Mouse (Mus musculus): ENCODE measurements around the gene Hoxc9. TPM values are rescaled to one million over a fixed set of nuclear protein-coding genes. Genes with fewer than 3 reads are reported as not detected.

The Hoxc9 gene
- total RNA-seq (2021): not detected

DNA sequence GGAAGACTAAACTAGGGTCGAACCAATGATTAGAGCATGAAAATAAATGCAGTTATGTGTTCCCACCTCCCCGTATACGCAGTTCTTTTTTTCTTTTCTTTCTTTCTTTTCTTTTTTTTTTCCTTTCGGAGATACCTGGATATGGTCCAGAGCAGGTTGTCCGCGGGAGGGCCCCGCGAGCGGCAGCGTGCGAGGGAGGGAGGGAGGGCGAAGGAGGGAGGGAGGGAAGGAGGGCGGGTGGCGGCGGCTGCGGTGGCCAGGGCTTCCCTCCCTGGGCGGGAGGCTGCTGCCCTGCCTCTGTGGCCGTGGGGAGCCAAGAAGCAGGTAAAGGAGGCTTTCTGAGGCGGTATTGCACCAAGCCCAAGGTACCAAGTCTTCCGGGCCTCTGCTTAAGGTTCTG lies at the start of gene Hoxc9:
Hoxc9 (plus strand) TSS at position 269 of the 400 bp plus-strand sequence.
- intact Hi-C loops (cut with DNase I): no loop called here
- DNase-seq (ENCODE audit: low spot score in 2 of 2): no peak

DNA sequence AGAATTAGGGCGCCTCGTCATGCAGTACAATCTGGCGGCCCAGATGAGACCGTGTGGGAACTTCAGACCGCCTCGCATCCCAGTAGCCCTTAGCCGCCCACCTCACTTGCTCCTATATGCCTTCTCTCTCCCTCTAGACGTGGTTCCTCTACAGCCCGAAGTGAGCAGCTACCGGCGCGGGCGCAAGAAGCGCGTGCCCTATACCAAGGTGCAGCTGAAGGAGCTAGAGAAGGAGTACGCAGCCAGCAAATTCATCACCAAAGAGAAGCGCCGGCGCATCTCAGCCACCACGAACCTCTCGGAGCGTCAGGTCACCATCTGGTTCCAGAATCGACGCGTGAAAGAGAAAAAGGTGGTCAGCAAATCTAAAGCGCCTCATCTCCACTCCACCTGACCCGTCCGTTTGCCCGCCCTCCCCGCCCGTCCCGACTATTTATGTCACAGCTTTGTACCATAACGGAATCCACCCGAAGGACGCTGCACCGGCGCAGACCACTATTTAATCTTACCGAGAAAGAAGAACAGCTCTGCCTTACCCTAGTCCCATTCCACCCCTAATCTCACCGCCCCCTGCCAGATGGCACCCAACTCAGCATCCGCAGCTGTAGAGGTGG lies 49.1 kb upstream of the Hoxc9 start:
- intact Hi-C loops (cut with DNase I): no loop called here
- DNase-seq (ENCODE audit: low spot score in 2 of 2): no peak

- intact Hi-C loops (cut with DNase I): no loop called here
- DNase-seq (ENCODE audit: low spot score in 2 of 2): no peak
Measured at GRCm38 (mm10) chr15:102931706-102932358, 44.4 kb upstream of the Hoxc9 start.

- intact Hi-C loops (cut with DNase I): no loop called here
- no peak for DNase-seq (ENCODE audit: low spot score in 2 of 2)
Measured at GRCm38 (mm10) chr15:102934438-102934837, 41.8 kb upstream of the Hoxc9 start.

- intact Hi-C loops (cut with DNase I): no loop called here
- DNase-seq (ENCODE audit: low spot score in 2 of 2): no peak
Measured at GRCm38 (mm10) chr15:102934897-102935296, 41.3 kb upstream of the Hoxc9 start.

- DNase-seq (ENCODE audit: low spot score in 2 of 2): no peak
- intact Hi-C loops (cut with DNase I): no loop called here
Measured at GRCm38 (mm10) chr15:102936279-102936972, 39.8 kb upstream of the Hoxc9 start, which contains the start of gene Hoxc12. TSS of gene Hoxc12 (plus strand) at chr15:102936757.

GRCm38 (mm10) chr15:102937036-102937666 lies 39.1 kb upstream of the Hoxc9 start:
- intact Hi-C loops (cut with DNase I): no loop called here
- no peak for DNase-seq (ENCODE audit: low spot score in 2 of 2)

GRCm38 (mm10) chr15:102939256-102940155 lies 36.7 kb upstream of the Hoxc9 start:
- intact Hi-C loops (cut with DNase I): no loop called here
- no peak for DNase-seq (ENCODE audit: low spot score in 2 of 2)

DNA sequence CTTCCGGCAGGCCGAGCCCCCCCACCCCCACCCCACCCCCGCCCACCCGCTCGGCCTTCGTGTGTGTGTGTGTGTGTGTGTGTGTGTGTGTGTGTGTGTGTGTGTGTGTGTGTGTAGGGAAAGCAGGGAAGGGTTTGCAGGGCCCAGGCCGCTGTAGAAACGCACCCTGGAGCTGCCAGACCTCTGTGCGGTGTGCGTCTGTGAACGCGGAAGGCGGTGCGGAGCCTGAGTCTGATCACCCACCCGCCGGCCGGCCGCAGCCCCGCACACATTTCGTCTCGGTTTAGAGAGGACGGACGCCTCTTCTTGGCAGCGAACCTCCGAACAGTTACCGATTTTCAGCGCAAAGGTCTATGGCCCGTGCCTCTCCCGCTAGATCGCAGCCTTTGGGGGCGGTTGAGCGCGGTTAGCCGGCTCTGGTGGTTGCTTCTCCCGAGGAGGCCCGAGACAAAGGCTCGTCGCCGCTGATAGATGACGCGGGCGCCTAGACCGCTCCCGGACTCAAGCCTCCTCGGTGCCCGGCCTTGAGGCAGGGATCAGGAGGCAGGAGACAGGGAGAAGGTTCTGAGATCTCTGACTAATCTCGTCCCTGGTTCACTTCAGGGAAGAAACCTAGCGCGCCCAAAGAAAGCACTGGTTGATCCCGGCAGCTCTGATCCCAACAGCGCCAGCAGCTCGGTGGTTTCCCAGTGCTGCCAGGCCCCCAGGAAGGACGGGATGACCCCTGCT lies 33.3 kb upstream of the Hoxc9 start:
- DNase-seq (ENCODE audit: low spot score in 2 of 2): no peak
- intact Hi-C loops (cut with DNase I): no loop called here

GRCm38 (mm10) chr15:102943468-102943813 lies 32.8 kb upstream of the Hoxc9 start:
- intact Hi-C loops (cut with DNase I): no loop called here
- DNase-seq (ENCODE audit: low spot score in 2 of 2): no peak

GRCm38 (mm10) chr15:102945185-102946077 lies 30.8 kb upstream of the Hoxc9 start:
- intact Hi-C loops (cut with DNase I): loop anchor here (5.0 kb wide), 1 partner anchor 52 kb away; the partner anchor contains the start of gene Hoxc6

DNA sequence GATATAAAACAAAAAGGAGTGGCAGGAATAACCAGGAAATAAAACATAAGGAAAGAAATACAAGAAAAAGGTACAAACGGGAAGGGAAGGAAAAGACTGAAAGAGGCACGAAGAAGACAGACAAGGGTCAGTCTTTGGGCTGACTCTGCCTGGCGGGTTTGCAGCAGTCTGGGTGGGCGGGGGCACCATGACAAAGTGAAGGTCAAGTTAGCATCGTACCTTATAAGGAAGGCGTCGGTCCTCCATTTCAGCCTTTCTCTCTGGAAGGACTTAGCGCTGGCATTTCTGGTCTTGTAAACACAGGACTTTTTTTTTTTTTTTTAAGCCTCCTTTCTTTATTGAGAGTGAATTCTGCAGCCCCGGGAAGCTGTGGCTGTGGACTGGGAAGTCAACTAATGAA lies 29.0 kb upstream of the Hoxc9 start:
- no peak for DNase-seq (ENCODE audit: low spot score in 2 of 2)
- intact Hi-C loops (cut with DNase I): loop anchor here (5.0 kb wide), 1 partner anchor 50 kb away; the partner anchor contains the start of gene Hoxc6

More at GRCm38 (mm10) chr15:102945185-102946077, 30.8 kb upstream of the Hoxc9 start:
- DNase-seq (ENCODE audit: low spot score in 2 of 2): no peak

DNA sequence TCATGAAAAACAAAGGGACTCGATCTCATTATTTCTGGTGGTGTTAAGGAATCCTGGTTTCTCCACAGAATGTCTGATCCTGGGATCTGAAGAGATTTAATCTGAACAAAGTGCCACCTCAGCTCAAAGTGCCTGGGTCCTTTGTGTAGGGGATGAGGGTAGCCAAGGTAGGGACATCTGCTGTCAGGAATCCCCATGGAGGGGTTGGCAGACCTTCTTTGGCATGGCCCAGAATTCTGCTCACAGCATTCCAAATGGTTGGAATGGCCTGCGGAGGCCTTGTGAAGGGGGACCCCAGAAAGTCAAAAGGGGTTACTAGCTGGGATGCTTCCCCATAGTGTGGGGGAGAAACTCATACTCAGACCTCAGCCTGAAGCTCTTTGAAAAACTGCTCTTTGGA lies 27.4 kb upstream of the Hoxc9 start:
- no peak for DNase-seq (ENCODE audit: low spot score in 2 of 2)
- intact Hi-C loops (cut with DNase I): loop anchor here (5.0 kb wide), 1 partner anchor 48 kb away; the partner anchor contains the start of gene Hoxc6

DNA sequence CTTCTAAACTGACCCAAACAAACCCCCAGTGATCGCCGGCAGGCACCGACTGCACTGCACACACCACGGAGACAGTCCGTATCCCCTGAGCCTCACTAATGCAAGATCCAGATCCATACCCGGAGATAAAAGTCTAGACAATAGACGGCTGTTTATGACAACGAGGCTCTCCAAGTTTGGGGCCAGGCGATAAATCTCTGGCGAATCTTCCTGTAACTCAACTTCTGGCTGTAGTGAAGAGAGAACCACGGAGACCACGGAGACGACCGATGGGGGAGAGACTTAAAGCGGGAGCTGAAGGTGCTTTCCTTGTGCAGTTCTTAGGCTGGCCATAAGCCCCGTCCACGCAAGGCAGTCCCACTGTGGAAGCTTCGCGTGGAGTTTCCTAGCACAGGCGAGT lies 26.5 kb upstream of the Hoxc9 start:
- intact Hi-C loops (cut with DNase I): loop anchor here (5.0 kb wide), 1 partner anchor 48 kb away; the partner anchor contains the start of gene Hoxc6
- DNase-seq (ENCODE audit: low spot score in 2 of 2): no peak

DNA sequence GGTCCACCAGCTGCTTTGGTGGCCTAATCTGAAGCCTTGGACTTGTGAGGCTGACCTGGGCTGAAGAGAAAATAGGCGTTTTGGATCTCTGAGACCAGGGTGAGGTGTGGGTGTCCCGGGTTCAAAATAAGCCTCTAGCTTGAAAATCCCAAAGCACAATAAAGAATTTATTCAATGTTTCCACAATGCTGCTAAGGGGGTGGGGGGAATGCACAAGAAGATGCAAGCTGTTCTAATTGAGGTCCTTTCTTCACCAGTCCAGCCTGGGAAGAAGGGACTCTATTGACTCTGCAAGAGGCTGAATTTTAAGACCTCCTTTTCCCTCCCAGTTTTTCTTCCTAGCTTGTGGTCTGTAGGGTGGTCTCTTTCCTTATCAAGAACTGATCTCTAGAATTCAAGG lies 25.4 kb upstream of the Hoxc9 start:
- DNase-seq (ENCODE audit: low spot score in 2 of 2): no peak

GRCm38 (mm10) chr15:102953561-102953960 lies 22.7 kb upstream of the Hoxc9 start:
- intact Hi-C loops (cut with DNase I): no loop called here
- DNase-seq (ENCODE audit: low spot score in 2 of 2): no peak

More for the DNA sequence above, 25.4 kb upstream of the Hoxc9 start:
- intact Hi-C loops (cut with DNase I): no loop called here

DNA sequence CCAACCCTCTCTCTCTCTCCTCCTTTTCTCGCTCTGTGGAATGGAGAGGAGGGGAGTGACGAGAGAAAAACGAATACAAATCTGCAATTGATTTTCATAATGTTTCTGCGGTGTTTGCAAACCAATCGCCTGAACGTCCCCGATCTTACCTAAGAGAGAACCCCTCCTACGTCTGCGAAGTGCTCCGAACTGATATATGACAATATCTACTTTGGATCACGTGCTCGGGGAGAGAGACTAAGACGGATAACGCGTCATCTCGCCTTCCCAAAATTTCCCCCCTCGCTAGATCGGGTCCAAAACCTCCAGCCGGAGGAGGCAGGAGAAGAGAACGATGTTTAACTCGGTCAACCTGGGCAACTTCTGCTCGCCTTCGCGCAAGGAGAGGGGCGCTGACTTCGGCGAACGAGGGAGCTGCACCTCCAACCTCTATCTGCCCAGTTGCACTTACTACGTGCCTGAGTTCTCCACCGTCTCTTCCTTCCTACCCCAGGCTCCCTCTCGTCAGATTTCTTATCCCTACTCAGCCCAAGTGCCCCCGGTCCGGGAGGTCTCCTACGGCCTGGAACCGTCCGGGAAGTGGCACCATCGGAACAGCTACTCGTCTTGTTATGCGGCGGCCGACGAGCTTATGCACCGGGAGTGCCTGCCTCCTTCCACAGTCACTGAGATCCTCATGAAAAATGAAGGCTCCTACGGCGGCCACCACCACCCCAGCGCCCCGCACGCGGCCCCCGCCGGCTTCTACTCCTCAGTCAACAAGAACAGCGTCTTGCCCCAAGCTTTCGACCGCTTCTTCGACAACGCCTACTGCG lies 21.8 kb upstream of the Hoxc9 start, which contains the start of gene Hoxc11:
Hoxc11 (plus strand) TSS at position 236 of the 815 bp plus-strand sequence.
- DNase-seq (ENCODE audit: low spot score in 2 of 2): no peak
- intact Hi-C loops (cut with DNase I): no loop called here
